ENCODE assay signal across 8 mouse cellular contexts in genomic region chrX:94288923-94289322, GRCm38 (mm10). TPM values are rescaled to one million over a fixed set of nuclear protein-coding genes. Genes with fewer than 3 reads are reported as not detected.
DNase-seq lines count a peak whose midpoint lies in the region; TF ChIP-seq lines count a peak whose summit lies in the region.

No protein-coding gene starts in this region.

- DNase-seq in gastrocnemius, postnatal 10 days = peak; percentile 4
- DNase-seq in gastrocnemius, postnatal 36 days = no peak
- DNase-seq in ovary, postnatal 14 days (ENCODE audit: low spot score) = peak; percentile 11
- no peak for DNase-seq in ovary, postnatal 10 days (ENCODE audit: low spot score)
- peak; percentile 66 for DNase-seq in brain, embryonic 14.5 days (ENCODE audit: low read depth)
- peak; percentile 49 for DNase-seq in forelimb bud, embryonic 11.5 days (ENCODE audit: low read depth, low spot score)
- DNase-seq in lung, postnatal 25 days (ENCODE audit: low spot score) = peak; percentile 37
- no peak for DNase-seq in right cerebral cortex, postnatal 25 days

- TF ChIP-seq CTCF in brain, embryonic 14.5 days (IDR thresholded peaks at IDR 0.05; ENCODE audit: borderline replicate concordance, extremely low read depth, insufficient read depth, insufficient read length) = peak; percentile 22; the same call in 1 of the 2 replicates

- intact Hi-C loops in gastrocnemius, postnatal 36 days (cut with DNase I) = no loop called here

- TF ChIP-seq POLR2A in brain, embryonic 14.5 days (IDR thresholded peaks at IDR 0.05; ENCODE audit: borderline replicate concordance, extremely low read depth, insufficient read depth, insufficient read length, poor library complexity, severe bottlenecking) = no peak

RNA-seq across cellular contexts. Expression of gene Klhl15, which starts 54.5 kb away (rescaled TPM):
- 10 to 100 TPM in 1 of 2 experiments, 1 to 10 TPM in 1; 4.6 to 11.1 TPM for total RNA-seq in gastrocnemius, postnatal 10 days (2021)
- total RNA-seq in gastrocnemius, postnatal 36 days (2021) = 1 to 10 TPM; 4.7 to 5.7 TPM
- polyA plus RNA-seq in brain, embryonic 14.5 days (2012; rRNA removed) = 5.7 and 6.3 TPM in 2 replicates

Comparison
In these comparisons a context has a peak if more than half of its experiments do, and no peak if none do; other contexts are left out.
1. DNase-seq: peak in gastrocnemius, postnatal 10 days (single experiment), ovary, postnatal 14 days (single experiment), brain, embryonic 14.5 days (single experiment), forelimb bud, embryonic 11.5 days (single experiment) and lung, postnatal 25 days (single experiment); none in gastrocnemius, postnatal 36 days (0 of 2), ovary, postnatal 10 days (single experiment) and right cerebral cortex, postnatal 25 days (single experiment).